Mouse (Mus musculus) cortical plate, adult 2 months (tissue): ENCODE results near the gene Mecr.

Source experiments
- CTCF ChIP-seq: fragments of 200-500 bp; IDR thresholded peaks from 2 replicates; pipeline ENCODE4 v1.5.1; 2011; ENCODE audit warnings: mild to moderate bottlenecking, control low read depth, low read length; ENCODE audit not compliant: insufficient read depth; ENCODE audit errors: extremely low read depth
- POLR2A ChIP-seq: fragments of 200-500 bp; IDR thresholded peaks from 2 replicates; pipeline ENCODE4 v1.6.1; 2011; ENCODE audit warnings: mild to moderate bottlenecking, low read length, control low read depth; ENCODE audit not compliant: insufficient read depth; ENCODE audit errors: extremely low read depth

DNA sequence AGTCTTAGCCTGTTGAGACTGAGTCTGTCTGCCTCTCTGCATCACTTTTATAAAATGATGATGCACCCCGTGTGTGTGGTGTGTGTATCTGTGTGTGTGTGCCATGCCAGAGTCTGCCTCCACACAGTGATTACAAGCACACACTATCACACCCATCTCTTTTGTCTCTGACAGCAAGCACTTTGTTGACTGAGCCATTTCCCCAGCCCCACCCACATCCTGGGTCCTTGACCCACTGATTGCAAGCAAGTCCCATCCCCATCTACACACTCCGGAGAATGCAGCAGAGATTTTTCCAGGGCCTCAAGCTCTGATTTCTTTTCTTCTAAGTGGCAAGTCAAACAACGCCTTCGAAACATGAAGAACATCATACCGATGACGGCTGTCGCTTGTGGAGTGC lies 29.5 kb upstream of the Mecr start:
- TF ChIP-seq CTCF (no peak), POLR2A (no peak)
